Mouse (Mus musculus) kidney, embryonic 15.5 days (tissue): ENCODE results near the gene Apopt1. TPM values are rescaled to one million over a fixed set of nuclear protein-coding genes. Genes with fewer than 3 reads are reported as not detected.
A peak's percentile ranks its signal among the peaks of the same experiment; 100 is the strongest.

Experiments used
- ATAC-seq: fragments of 200-750 bp; cut with Nextera tagmentation; replicated peaks from 2 replicates; pipeline ENCODE4 v1.8.0; 2017; ENCODE audit warnings: moderate TSS enrichment; ENCODE audit not compliant: low FRiP score
- H3K27ac ChIP-seq: fragments of 300-500 bp; sonication (generic); 2 replicates; pipeline ENCODE4 v1.5.1; 2015; ENCODE audit warnings: mild to moderate bottlenecking, inconsistent platforms
- H3K27me3 ChIP-seq: fragments of 300-500 bp; sonication (generic); 2 replicates; pipeline ENCODE4 v1.6.1; 2015; ENCODE audit warnings: inconsistent platforms
- H3K36me3 ChIP-seq: fragments of 300-500 bp; sonication (generic); 2 replicates; pipeline ENCODE4 v1.6.1; 2015; ENCODE audit warnings: inconsistent platforms
- H3K4me1 ChIP-seq: fragments of 300-500 bp; sonication (generic); 2 replicates; pipeline ENCODE4 v1.6.1; 2015; ENCODE audit warnings: inconsistent platforms
- H3K4me2 ChIP-seq: fragments of 300-500 bp; sonication (generic); 2 replicates; pipeline ENCODE4 v1.6.1; 2015; ENCODE audit warnings: moderate library complexity, mild to moderate bottlenecking, inconsistent platforms
- H3K4me3 ChIP-seq: fragments of 300-500 bp; sonication (generic); replicated peaks from 2 replicates; pipeline ENCODE4 v1.5.1; 2015; ENCODE audit warnings: mild to moderate bottlenecking, inconsistent platforms
- H3K9ac ChIP-seq: fragments of 300-500 bp; sonication (generic); 2 replicates; pipeline ENCODE4 v1.6.1; 2015; ENCODE audit warnings: mild to moderate bottlenecking, inconsistent platforms
- H3K9me3 ChIP-seq: fragments of 300-500 bp; sonication (generic); replicated peaks from 2 replicates; pipeline ENCODE4 v1.6.1; 2016; ENCODE audit warnings: inconsistent platforms
- WGBS: fragments of 180-500 bp; shearing (Covaris S2); methylation state at CpG from one replicate; pipeline ENCODE4 v1.1.7; 2015; ENCODE audit warnings: mixed read lengths; 5-methylcytosine and 5-hydroxymethylcytosine counted together
- polyA plus RNA-seq: library from polyadenylated mRNA; unstranded; fragments of >200 nt; fragmentation: Nextera tagmentation; extraction: Ambion mirVana; gene quantifications from 2 replicates; pipeline ENCODE4 v1.2.1, GENCODE M21; 2015

Apopt1 gene
- polyA plus RNA-seq, 1 experiment from 2014 or later, result 57.4 TPM

DNA sequence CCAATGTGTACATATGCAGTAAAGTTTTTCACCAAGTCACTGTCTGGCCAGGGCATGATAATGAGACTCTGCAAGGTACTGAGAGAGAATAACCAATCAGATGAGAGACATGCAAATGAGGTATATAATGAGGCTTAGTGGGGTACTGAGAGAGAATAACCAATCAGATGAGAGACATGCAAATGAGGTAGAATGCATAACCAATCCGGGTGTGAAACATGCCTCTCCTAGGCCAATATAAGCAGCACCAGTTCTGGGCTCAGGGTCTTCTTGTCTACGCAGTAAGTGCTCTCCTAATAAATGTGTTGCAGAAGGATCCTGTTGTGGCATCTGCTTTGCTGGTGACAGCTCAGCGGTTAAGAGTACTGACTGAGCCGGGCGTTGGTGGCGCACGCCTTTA, 3.4 kb downstream of the Apopt1 start:
- Histone ChIP-seq H3K27ac (no peak overlapping the region), H3K27me3 (no peaks in the 10 kb centered on the region), H3K9ac (no peak overlapping the region), H3K4me3 (no peak overlapping the region), H3K36me3 (peaks cover 10% of the 10 kb centered on the region), H3K4me2 (no peak overlapping the region), H3K9me3 (no peaks in the 10 kb centered on the region), H3K4me1 (peaks cover 43% of the 10 kb centered on the region)
- 97% methylated on average over 7 of the region's 7 CpGs for WGBS
- ATAC-seq, result no peak

DNA sequence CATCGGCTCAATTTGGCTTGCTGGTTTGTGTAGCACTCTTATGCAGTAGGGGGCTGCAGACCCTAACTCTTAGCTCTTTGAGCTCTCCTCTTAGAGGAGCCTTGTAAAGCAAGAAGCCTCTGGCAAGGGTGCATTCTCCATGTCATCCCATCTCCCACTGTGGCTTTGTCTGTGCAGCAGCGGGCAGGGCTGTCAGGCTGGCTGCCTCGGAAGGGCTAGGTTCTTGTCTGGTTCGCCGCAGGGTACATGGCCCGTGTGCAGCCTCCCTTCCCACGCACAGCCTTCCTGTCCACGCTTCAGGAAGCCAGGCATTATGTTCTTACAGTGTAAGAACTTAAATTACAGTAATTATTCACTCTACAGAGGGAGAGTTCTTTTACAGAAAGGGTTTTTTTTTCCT, 5.6 kb downstream of the Apopt1 start:
- Histone ChIP-seq H3K36me3 (peaks cover 14% of the 10 kb centered on the region), H3K27ac (peak overlapping the region; percentile 87), H3K4me2 (peak overlapping the region; percentile 33), H3K9ac (no peak overlapping the region), H3K4me3 (0 out of 2 replicates have a peak overlapping the region, but pooled peaks have one; percentile 3), H3K27me3 (no peaks in the 10 kb centered on the region), H3K9me3 (no peaks in the 10 kb centered on the region), H3K4me1 (peaks cover 36% of the 10 kb centered on the region)
- ATAC-seq, result peak; percentile 83
- WGBS, result 30% methylated on average over 8 of the region's 8 CpGs

DNA sequence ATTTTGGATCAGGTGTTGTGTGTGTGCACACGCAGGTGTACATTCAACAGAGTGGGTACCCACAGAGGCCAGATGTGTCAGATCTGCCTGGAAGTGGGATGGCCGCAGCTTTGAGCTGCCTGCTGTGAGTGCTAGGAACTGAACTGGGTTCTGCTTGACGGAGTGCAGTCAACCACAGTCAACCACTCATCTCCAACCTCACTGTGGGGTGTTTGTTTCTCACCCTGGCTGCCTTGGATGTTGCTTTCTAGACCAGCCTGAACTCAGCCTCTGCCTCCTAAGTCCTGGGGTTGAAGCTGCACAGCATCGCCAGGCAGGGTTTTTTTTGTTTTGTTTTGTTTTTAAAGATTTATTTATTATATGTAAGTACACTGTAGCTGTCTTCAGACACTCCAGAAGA, 7.2 kb downstream of the Apopt1 start:
- ATAC-seq, result no peak
- 83% methylated on average over 4 of the region's 4 CpGs for WGBS

DNA sequence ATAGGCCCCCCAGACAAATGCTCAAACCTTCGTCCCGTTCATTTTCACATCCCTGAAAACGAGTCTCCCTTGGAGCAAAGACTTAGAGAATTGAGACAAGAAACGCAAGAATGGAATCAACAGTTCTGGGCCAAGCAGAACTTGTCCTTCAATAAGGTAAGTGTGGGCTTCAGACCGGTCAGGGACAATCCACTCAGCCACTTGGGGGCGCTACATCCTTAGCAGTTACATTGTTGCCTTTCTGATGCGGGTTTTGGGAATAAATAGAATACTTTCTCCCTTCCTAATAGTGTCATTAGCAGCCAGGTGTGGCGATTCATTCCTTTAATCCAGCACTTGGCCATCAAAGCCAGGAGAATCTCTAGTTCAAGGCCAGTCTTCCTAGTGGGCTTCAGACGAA, 9.6 kb downstream of the Apopt1 start:
- Histone ChIP-seq H3K4me2 (no peak overlapping the region), H3K4me1 (peaks cover 32% of the 10 kb centered on the region), H3K27me3 (no peaks in the 10 kb centered on the region), H3K9ac (no peak overlapping the region), H3K4me3 (no peak overlapping the region), H3K9me3 (no peaks in the 10 kb centered on the region), H3K36me3 (peaks cover 24% of the 10 kb centered on the region; the same call in 1 of the 2 replicates), H3K27ac (no peak overlapping the region)
- 74% methylated on average over 9 of the region's 9 CpGs for WGBS
- ATAC-seq, result no peak

More for the DNA sequence above, 7.2 kb downstream of the Apopt1 start:
- H3K9me3 ChIP-seq, result no peaks in the 10 kb centered on the region
- peaks cover 25% of the 10 kb centered on the region for H3K4me1 ChIP-seq
- peaks cover 26% of the 10 kb centered on the region for H3K36me3 ChIP-seq
- no peak overlapping the region for H3K9ac ChIP-seq
- H3K4me3 ChIP-seq, result no peak overlapping the region
- no peaks in the 10 kb centered on the region for H3K27me3 ChIP-seq
- no peak overlapping the region for H3K27ac ChIP-seq
- H3K4me2 ChIP-seq, result no peak overlapping the region

DNA sequence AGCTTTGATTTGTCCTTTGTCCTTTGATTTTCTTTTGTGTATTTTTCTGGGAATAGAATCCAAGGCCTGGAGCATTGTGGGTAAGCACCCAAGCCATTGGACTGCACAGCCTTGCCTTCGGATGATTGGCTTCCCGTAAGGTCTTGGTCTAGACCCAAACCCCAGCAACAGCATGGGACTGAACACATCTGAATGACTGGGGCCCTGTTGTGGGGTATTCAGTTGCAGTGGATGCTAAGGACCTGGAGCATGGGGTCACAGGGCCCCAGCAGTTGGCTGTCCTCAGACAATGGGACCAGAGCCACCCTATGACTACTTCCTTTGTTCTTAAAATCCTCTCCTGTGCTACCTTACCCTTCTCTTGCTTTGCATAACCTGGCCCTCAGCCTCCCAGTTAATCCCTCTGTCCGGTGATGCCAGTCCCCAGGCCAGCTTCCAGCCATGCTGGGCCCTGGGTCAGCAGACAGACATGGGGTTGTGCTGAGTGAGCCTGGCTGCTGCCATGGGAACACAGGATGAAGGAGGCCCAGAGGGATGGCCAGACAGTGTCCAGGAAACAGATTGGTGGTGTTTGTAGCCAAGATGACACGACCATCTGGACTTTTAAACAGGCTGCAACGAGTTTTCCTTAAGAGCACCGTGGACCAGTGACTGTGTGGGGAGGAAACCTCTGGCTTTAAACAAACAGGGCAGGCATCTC, 11.7 kb downstream of the Apopt1 start:
- peaks cover 12% of the 10 kb centered on the region; the same call in 1 of the 2 replicates for H3K4me1 ChIP-seq
- ATAC-seq, result peak; percentile 21; the same call in 1 of the 2 replicates
- H3K4me2 ChIP-seq, result no peak overlapping the region
- H3K27ac ChIP-seq, result peak overlapping the region; percentile 29; the same call in 1 of the 2 replicates
- no peaks in the 10 kb centered on the region for H3K9me3 ChIP-seq
- no peak overlapping the region for H3K4me3 ChIP-seq
- H3K36me3 ChIP-seq, result peaks cover 33% of the 10 kb centered on the region
- WGBS, result 57% methylated on average over 6 of the region's 6 CpGs
- H3K9ac ChIP-seq, result no peak overlapping the region
- no peaks in the 10 kb centered on the region for H3K27me3 ChIP-seq

DNA sequence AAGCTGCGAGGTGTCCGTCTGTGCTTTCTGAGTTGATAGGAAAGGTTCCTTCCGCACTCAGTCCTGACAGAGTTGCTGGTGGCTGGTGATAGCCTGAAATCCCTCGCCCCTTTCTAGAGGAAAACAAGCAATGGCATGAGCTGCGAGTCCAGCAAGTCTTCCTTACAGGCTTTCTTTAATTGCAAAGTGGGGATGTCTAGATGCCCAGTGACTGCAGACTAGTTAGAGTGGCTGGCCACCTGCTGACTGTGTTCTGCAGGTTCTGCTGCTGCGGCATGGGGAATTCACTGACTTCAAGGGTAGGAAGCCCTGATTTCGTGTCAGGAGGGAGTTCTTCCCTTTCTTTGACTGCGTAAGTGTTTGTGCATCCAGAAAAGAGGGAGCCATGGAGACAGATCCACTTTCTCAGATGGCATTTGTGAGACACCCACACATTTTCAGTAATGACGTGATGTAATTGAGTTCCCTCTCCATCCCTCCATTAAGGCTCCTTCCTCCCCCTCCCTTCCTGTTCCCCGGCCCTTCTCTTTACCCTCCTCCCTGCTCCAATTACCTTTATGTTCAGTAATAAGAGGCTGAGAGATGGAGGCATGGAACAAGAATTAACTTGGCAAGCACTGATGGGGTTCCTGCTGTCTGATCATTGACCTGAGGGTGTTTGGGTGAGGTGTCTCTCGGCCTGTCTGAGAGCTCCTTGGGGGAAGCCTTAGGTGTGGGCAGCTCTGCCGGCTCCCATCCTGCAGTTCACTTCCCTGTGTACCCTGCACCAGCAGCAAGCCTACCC, 12.5 kb downstream of the Apopt1 start:
- H3K27me3 ChIP-seq, result no peaks in the 10 kb centered on the region
- H3K9ac ChIP-seq, result no peak overlapping the region
- H3K36me3 ChIP-seq, result peaks cover 36% of the 10 kb centered on the region
- ATAC-seq, result no peak
- no peak overlapping the region for H3K4me3 ChIP-seq
- H3K27ac ChIP-seq, result 0 out of 2 replicates have a peak overlapping the region, but pooled peaks have one; percentile 29
- 0 out of 2 replicates have a peak, but pooled peaks cover 12% of the 10 kb centered on the region for H3K4me1 ChIP-seq
- no peak overlapping the region for H3K4me2 ChIP-seq
- WGBS, result 63% methylated on average over 12 of the region's 12 CpGs
- H3K9me3 ChIP-seq, result no peaks in the 10 kb centered on the region

DNA sequence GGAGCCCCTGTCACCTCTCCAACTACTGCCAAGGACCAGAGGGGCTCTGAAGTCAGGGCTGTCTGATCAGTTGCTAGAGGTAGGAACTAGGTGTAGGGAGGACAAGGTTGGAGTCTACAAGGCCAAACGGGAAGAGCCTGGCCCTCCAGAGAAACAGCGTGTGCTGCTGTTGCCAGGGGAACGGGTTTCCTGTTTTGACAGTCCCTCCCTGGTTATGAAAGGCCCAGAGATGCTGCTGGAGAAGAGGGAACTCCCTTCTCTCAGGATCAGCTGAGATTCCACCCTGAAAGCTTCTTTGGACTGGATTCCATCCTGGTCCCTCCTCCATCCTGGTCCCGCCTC, 13.0 kb downstream of the Apopt1 start:
- Histone ChIP-seq H3K27ac (no peak overlapping the region), H3K4me3 (no peak overlapping the region), H3K9ac (no peak overlapping the region), H3K27me3 (no peaks in the 10 kb centered on the region), H3K9me3 (no peaks in the 10 kb centered on the region), H3K36me3 (peaks cover 36% of the 10 kb centered on the region), H3K4me2 (no peak overlapping the region), H3K4me1 (0 out of 2 replicates have a peak, but pooled peaks cover 12% of the 10 kb centered on the region)
- ATAC-seq, result no peak
- 56% methylated on average over 4 of the region's 4 CpGs for WGBS

DNA sequence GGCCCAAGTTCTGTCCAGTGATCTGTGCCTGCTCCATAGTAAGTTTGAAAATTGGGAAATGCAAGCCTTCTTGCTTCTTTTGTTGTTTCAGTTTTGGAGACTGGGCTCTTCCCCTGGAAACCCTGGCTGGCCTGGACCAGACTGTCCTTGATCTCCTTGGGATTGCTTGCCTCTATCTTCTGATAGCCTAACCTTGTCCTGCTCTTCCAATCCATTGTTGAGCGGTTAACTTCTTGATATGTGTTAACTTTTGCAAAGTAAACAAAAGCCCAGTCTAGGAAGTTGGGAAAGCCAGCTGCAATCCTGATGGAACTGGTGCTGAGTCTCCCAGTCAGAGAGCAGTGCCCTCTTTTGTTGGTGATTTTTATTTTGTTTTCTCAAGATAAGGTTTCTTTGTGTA, 14.9 kb downstream of the Apopt1 start:
- Histone ChIP-seq H3K9me3 (no peaks in the 10 kb centered on the region), H3K36me3 (peaks cover 44% of the 10 kb centered on the region), H3K27ac (no peak overlapping the region), H3K4me2 (no peak overlapping the region), H3K4me3 (no peak overlapping the region), H3K27me3 (no peaks in the 10 kb centered on the region), H3K9ac (no peak overlapping the region), H3K4me1 (peaks cover 25% of the 10 kb centered on the region; the same call in 1 of the 2 replicates)
- 100% methylated on average over 1 of the region's 1 CpGs for WGBS
- ATAC-seq, result no peak

DNA sequence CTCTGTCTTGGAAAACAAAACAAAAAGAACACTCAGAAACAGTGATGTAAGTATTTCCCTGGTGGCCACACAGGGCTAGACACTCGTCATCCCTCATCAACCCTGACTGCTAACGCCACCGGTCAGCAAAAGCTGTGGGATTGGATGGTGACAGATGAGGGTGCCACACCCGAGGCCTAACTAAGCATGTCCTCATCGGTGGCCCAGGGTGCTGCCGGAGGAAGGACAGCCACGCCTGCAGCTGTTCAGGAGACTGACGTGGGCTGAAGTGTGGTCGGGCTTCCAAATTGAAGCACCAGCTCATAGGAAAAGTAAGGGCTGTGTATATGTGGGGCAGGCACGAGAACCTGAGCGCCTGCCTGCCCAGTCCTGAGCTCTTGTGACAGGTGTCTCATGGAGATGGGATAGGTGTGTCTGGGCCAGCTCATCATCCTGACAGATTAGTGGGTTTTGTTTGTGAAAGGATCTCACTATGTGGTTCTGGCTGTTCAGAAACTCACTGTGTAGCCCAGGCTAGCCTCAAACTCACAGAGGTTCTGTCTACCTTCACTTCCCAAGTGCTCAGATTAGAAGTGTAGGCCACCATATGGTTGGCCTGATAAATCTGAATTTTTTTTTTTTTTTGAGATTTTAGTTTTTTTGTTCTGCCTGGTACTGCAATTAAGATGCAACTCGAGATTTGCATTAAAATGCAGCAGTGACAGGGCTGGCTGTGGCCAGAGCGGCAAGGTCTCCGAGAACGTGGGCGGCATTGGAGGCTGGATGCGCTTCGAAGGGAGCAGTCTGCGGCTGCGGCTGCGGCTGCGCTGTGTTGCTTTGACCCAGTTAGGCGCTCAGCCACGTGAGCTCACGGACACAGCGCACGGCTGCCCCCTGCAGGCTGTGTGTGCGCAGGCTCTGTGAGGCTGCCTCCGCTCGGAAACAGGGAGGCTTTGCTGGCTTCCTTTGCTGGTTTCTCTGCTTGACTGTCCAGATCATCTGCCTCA, 19.1 kb downstream of the Apopt1 start:
- H3K9me3 ChIP-seq, result no peaks in the 10 kb centered on the region
- no peaks in the 10 kb centered on the region for H3K27me3 ChIP-seq
- H3K4me3 ChIP-seq, result no peak overlapping the region
- peaks cover 25% of the 10 kb centered on the region for H3K36me3 ChIP-seq
- peak overlapping the region; percentile 43 for H3K4me2 ChIP-seq
- 30% methylated on average over 30 of the region's 30 CpGs for WGBS
- peak; percentile 92 for ATAC-seq
- no peak overlapping the region for H3K9ac ChIP-seq
- no peak overlapping the region for H3K27ac ChIP-seq
- H3K4me1 ChIP-seq, result peaks cover 14% of the 10 kb centered on the region; the same call in 1 of the 2 replicates

DNA sequence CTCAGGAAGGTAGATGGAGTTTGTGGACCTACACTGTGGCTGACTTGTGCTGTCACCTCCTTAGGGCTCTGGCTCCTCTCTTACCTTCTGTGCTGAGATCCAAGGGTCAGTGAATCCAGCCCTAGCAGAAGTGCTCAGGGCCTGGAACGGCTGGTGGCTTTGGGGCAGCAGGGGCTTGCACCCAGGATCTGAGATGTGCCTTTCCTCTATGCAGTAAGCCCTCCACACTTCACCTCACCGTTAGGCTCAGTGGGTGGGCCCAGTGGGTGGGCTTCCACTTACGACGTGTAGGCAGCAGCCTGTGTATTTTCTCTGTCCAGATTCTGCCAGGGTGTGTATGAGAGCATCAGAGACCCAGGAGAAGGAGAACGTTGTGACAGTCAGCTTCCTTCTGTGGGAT, 19.9 kb downstream of the Apopt1 start:
- no peak overlapping the region for H3K4me3 ChIP-seq
- H3K9ac ChIP-seq, result no peak overlapping the region
- ATAC-seq, result peak; percentile 52; the same call in 1 of the 2 replicates
- no peak overlapping the region for H3K27ac ChIP-seq
- H3K36me3 ChIP-seq, result peaks cover 22% of the 10 kb centered on the region
- H3K4me1 ChIP-seq, result peaks cover 14% of the 10 kb centered on the region; the same call in 1 of the 2 replicates
- H3K4me2 ChIP-seq, result no peak overlapping the region
- no peaks in the 10 kb centered on the region for H3K27me3 ChIP-seq
- H3K9me3 ChIP-seq, result no peaks in the 10 kb centered on the region
- 64% methylated on average over 5 of the region's 5 CpGs for WGBS

DNA sequence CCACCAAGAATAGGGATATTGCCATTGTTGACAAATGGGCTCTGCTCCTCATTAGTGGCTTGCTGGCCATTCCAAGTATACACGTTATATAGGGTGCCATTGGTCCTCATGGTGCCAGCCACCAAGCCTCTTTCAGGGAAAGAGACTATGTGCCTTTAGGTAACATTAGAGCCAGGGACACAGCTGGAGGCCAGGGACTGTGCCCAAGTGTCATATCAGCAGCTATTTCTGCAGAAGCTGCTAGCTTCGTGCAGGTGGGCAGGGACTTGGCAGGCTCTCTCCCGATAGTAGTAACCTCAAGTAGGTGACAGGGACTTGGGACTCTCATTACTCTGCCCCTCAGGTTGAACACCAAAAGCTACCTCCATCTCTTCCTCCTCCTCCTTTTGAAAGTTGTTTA, 21.9 kb downstream of the Apopt1 start:
- Histone ChIP-seq H3K4me1 (peaks cover 14% of the 10 kb centered on the region; the same call in 1 of the 2 replicates), H3K9ac (no peak overlapping the region), H3K4me2 (no peak overlapping the region), H3K27ac (no peak overlapping the region), H3K27me3 (no peaks in the 10 kb centered on the region), H3K36me3 (peaks cover 14% of the 10 kb centered on the region), H3K4me3 (no peak overlapping the region), H3K9me3 (no peaks in the 10 kb centered on the region)
- 85% methylated on average over 3 of the region's 3 CpGs for WGBS
- no peak for ATAC-seq
